Mouse (Mus musculus): ENCODE measurements around the gene Prdx1.

DNA sequence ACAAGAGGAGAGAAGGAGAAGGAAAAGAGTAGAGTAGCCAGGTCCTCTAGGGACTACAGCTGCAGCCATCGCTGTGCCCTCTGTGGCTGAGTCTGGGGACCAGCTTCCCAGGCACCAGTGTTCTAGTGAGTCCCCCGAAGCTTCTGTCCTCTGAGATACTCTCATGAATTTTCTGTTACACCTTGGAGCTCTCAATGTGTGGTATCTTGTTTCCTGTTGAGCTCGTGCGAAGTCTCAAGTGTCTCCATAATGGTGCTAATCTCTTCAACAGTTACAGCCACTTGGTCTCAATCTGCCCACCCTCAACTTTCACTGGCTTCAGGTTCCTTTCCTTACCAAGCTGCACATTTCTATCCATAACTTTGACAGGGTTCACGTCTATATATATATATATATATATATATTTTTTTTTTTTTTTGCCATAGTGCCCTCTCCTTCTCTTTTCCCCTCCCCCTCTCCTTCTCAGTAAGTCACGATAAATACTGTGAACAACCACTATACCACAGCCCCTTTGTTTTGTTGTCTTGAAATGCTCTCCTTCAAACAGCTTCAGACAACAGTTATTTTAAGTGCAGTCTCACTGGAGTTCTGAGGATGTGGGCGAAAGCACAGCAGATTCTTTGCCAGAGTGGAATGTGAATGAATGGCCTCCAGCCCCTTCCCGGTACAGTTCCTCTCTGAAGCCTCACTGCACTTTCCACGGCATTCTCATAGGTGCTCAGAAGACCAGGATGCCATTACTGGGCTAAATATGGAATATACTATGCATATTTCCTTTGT is 53.8 kb downstream of the Prdx1 start:
- TF ChIP-seq GATA2 (IDR thresholded peaks at IDR 0.05; ENCODE audit: borderline replicate concordance, low read depth, low read length) (no peak), CTCF (IDR thresholded peaks at IDR 0.05; ENCODE audit: low read depth, low read length) (no peak), GATA1 (IDR thresholded peaks at IDR 0.05; ENCODE audit: borderline replicate concordance, low read length) (no peak), TAL1 (conservative IDR thresholded peaks at IDR 0.05; ENCODE audit: low read depth, low read length) (no peak), POLR2AphosphoS5 (IDR thresholded peaks at IDR 0.05; ENCODE audit: insufficient replicate concordance, low read depth, low read length) (no peak)
